Mouse (Mus musculus) heart, adult 8-10 months (tissue): ENCODE measurements at regions not wholly inside any gene's neighbourhood (a gene's known extent, or its start where the extent isn't known, plus 50 kb on each side); places are given as distances from the start of the nearest gene placed in this dataset.

Experiments
- DNase-seq: peaks from one replicate; pipeline ENCODE4 v3.0.0; 2022; ENCODE audit warnings: low spot score

- DNase-seq = no peak
These were observed 282.0 kb upstream of the Kif2a start for GRCm38 (mm10) chr13:107303878-107304277.

- DNase-seq = no peak
These were observed 281.4 kb upstream of the Kif2a start for GRCm38 (mm10) chr13:107303322-107303721.

- no peak for DNase-seq
These were observed 278.9 kb upstream of the Kif2a start for GRCm38 (mm10) chr13:107300792-107301191.

- DNase-seq = no peak
These were observed 242.7 kb upstream of the Kif2a start for GRCm38 (mm10) chr13:107264581-107264980.

- no peak for DNase-seq
These were observed 239.6 kb upstream of the Kif2a start for GRCm38 (mm10) chr13:107261479-107262050.

- no peak for DNase-seq
These were observed 238.3 kb upstream of the Kif2a start for GRCm38 (mm10) chr13:107260274-107260673.

- no peak for DNase-seq
These were observed 226.0 kb upstream of the Kif2a start for GRCm38 (mm10) chr13:107247792-107248505.

- no peak for DNase-seq
These were observed 225.2 kb upstream of the Kif2a start for GRCm38 (mm10) chr13:107246956-107247751.

GRCm38 (mm10) chr13:107244173-107244572 is 222.2 kb upstream of the Kif2a start:
- DNase-seq = no peak

GRCm38 (mm10) chr13:107239035-107239387 is 217.1 kb upstream of the Kif2a start:
- DNase-seq = no peak

- DNase-seq = no peak
These were observed 216.6 kb upstream of the Kif2a start for GRCm38 (mm10) chr13:107238364-107239034.

GRCm38 (mm10) chr13:107219456-107219855 is 197.5 kb upstream of the Kif2a start:
- no peak for DNase-seq

- no peak for DNase-seq
These were observed 196.4 kb upstream of the Kif2a start for GRCm38 (mm10) chr13:107218351-107218750.

GRCm38 (mm10) chr13:107217825-107218224 is 195.9 kb upstream of the Kif2a start:
- DNase-seq = no peak

GRCm38 (mm10) chr13:107213281-107213680 is 191.4 kb upstream of the Kif2a start:
- DNase-seq = no peak

- no peak for DNase-seq
These were observed 188.8 kb upstream of the Kif2a start for GRCm38 (mm10) chr13:107210676-107211075.

GRCm38 (mm10) chr13:107207354-107208181 is 185.6 kb upstream of the Kif2a start:
- DNase-seq = peak; percentile 19

- DNase-seq = no peak
These were observed 177.9 kb upstream of the Kif2a start for GRCm38 (mm10) chr13:107199875-107200274.

- no peak for DNase-seq
These were observed 171.5 kb upstream of the Kif2a start for GRCm38 (mm10) chr13:107193426-107193825.

- DNase-seq = no peak
These were observed 165.4 kb upstream of the Kif2a start for GRCm38 (mm10) chr13:107187258-107187878.

- DNase-seq = peak; percentile 4
These were observed 160.6 kb upstream of the Kif2a start for GRCm38 (mm10) chr13:107182544-107182943.
